Mouse (Mus musculus): ENCODE measurements around the gene Ncaph2. TPM values are rescaled to one million over a fixed set of nuclear protein-coding genes. Genes with fewer than 3 reads are reported as not detected.

The Ncaph2 gene
- polyA plus RNA-seq, 1 experiment from 2014 or later: 100 TPM

- Histone ChIP-seq H3K27me3 (ENCODE audit: control insufficient read depth, insufficient read depth, low read depth, low read length) (no peaks in the 10 kb centered on the region), H3K4me1 (ENCODE audit: control insufficient read depth, low read depth, low read length) (peaks cover 36% of the 10 kb centered on the region), H3K36me3 (ENCODE audit: control insufficient read depth, insufficient read depth) (no peaks in the 10 kb centered on the region), H3K4me2 (ENCODE audit: low read depth, low read length) (peak within 1 kb of the TSS; percentile 93), H3K9me3 (replicated peaks; ENCODE audit: control insufficient read depth, low read length) (no peaks in the 10 kb centered on the region), H3K9ac (ENCODE audit: low read depth, low read length) (peak within 1 kb of the TSS; percentile 96), H3K4me3 (ENCODE audit: low read depth, low read length) (peak within 1 kb of the TSS; percentile 97), H3K27ac (ENCODE audit: low read length) (peak within 1 kb of the TSS; percentile 59)
- under 1% methylated on average over 37 of the region's 37 CpGs for WGBS (ENCODE audit: insufficient replicate concordance)
- peak; percentile 100 for ATAC-seq (ENCODE audit: low read depth)
Observed at GRCm38 (mm10) chr15:89315190-89315731, 40.3 kb upstream of the Ncaph2 start, which contains the start of gene Sbf1. Sbf1 (minus strand) TSS chr15:89315311.

- H3K27me3 ChIP-seq (ENCODE audit: control insufficient read depth, insufficient read depth, low read depth, low read length): no peaks in the 10 kb centered on the region
- H3K9me3 ChIP-seq (replicated peaks; ENCODE audit: control insufficient read depth, low read length): no peaks in the 10 kb centered on the region
- no peak overlapping the region for H3K9ac ChIP-seq (ENCODE audit: low read depth, low read length)
- ATAC-seq (ENCODE audit: low read depth): no peak
- H3K4me1 ChIP-seq (ENCODE audit: control insufficient read depth, low read depth, low read length): peaks cover 36% of the 10 kb centered on the region
- H3K4me3 ChIP-seq (ENCODE audit: low read depth, low read length): no peak overlapping the region
- no peak overlapping the region for H3K4me2 ChIP-seq (ENCODE audit: low read depth, low read length)
- no peaks in the 10 kb centered on the region for H3K36me3 ChIP-seq (ENCODE audit: control insufficient read depth, insufficient read depth)
- H3K27ac ChIP-seq (ENCODE audit: low read length): no peak overlapping the region
- WGBS (ENCODE audit: insufficient replicate concordance): 77% methylated on average over 11 of the region's 11 CpGs
Observed at GRCm38 (mm10) chr15:89316146-89316545, 39.4 kb upstream of the Ncaph2 start.

- Histone ChIP-seq H3K4me2 (ENCODE audit: low read depth, low read length) (no peak overlapping the region), H3K9ac (ENCODE audit: low read depth, low read length) (no peak overlapping the region), H3K27me3 (ENCODE audit: control insufficient read depth, insufficient read depth, low read depth, low read length) (peaks cover 17% of the 10 kb centered on the region), H3K4me3 (ENCODE audit: low read depth, low read length) (no peak overlapping the region), H3K9me3 (replicated peaks; ENCODE audit: control insufficient read depth, low read length) (no peaks in the 10 kb centered on the region), H3K36me3 (ENCODE audit: control insufficient read depth, insufficient read depth) (no peaks in the 10 kb centered on the region), H3K27ac (ENCODE audit: low read length) (no peak overlapping the region), H3K4me1 (ENCODE audit: control insufficient read depth, low read depth, low read length) (peaks cover 15% of the 10 kb centered on the region)
- 18% methylated on average over 8 of the region's 8 CpGs for WGBS (ENCODE audit: insufficient replicate concordance)
- ATAC-seq (ENCODE audit: low read depth): peak; percentile 22; the same call in 1 of the 2 replicates
Observed at GRCm38 (mm10) chr15:89321264-89321663, 34.3 kb upstream of the Ncaph2 start.

GRCm38 (mm10) chr15:89322670-89323522 lies 32.6 kb upstream of the Ncaph2 start, which contains the start of gene Adm2:
Adm2 (plus strand) TSS chr15:89322720.
- Histone ChIP-seq H3K4me1 (ENCODE audit: control insufficient read depth, low read depth, low read length) (peaks cover 15% of the 10 kb centered on the region), H3K9ac (ENCODE audit: low read depth, low read length) (peak within 1 kb of the TSS; percentile 42), H3K4me3 (ENCODE audit: low read depth, low read length) (peak within 1 kb of the TSS; percentile 51), H3K36me3 (ENCODE audit: control insufficient read depth, insufficient read depth) (no peaks in the 10 kb centered on the region), H3K27me3 (ENCODE audit: control insufficient read depth, insufficient read depth, low read depth, low read length) (peaks cover 17% of the 10 kb centered on the region), H3K27ac (ENCODE audit: low read length) (no peak within 1 kb of the TSS), H3K9me3 (replicated peaks; ENCODE audit: control insufficient read depth, low read length) (no peaks in the 10 kb centered on the region), H3K4me2 (ENCODE audit: low read depth, low read length) (peak within 1 kb of the TSS; percentile 57)
- 12% methylated on average over 26 of the region's 26 CpGs for WGBS (ENCODE audit: insufficient replicate concordance)
- peak; percentile 64 for ATAC-seq (ENCODE audit: low read depth)

- Histone ChIP-seq H3K4me3 (ENCODE audit: low read depth, low read length) (peak overlapping the region; percentile 51), H3K27ac (ENCODE audit: low read length) (no peak overlapping the region), H3K36me3 (ENCODE audit: control insufficient read depth, insufficient read depth) (no peaks in the 10 kb centered on the region), H3K9ac (ENCODE audit: low read depth, low read length) (no peak overlapping the region), H3K4me2 (ENCODE audit: low read depth, low read length) (peak overlapping the region; percentile 57), H3K9me3 (replicated peaks; ENCODE audit: control insufficient read depth, low read length) (no peaks in the 10 kb centered on the region), H3K4me1 (ENCODE audit: control insufficient read depth, low read depth, low read length) (peaks cover 15% of the 10 kb centered on the region), H3K27me3 (ENCODE audit: control insufficient read depth, insufficient read depth, low read depth, low read length) (peaks cover 17% of the 10 kb centered on the region)
- 63% methylated on average over 4 of the region's 4 CpGs for WGBS (ENCODE audit: insufficient replicate concordance)
- no peak for ATAC-seq (ENCODE audit: low read depth)
Observed at GRCm38 (mm10) chr15:89323656-89324055, 31.9 kb upstream of the Ncaph2 start.

- Histone ChIP-seq H3K4me1 (ENCODE audit: control insufficient read depth, low read depth, low read length) (peaks cover 7% of the 10 kb centered on the region), H3K27ac (ENCODE audit: low read length) (no peak overlapping the region), H3K36me3 (ENCODE audit: control insufficient read depth, insufficient read depth) (no peaks in the 10 kb centered on the region), H3K9me3 (replicated peaks; ENCODE audit: control insufficient read depth, low read length) (no peaks in the 10 kb centered on the region), H3K27me3 (ENCODE audit: control insufficient read depth, insufficient read depth, low read depth, low read length) (peaks cover 17% of the 10 kb centered on the region), H3K4me3 (ENCODE audit: low read depth, low read length) (no peak overlapping the region), H3K9ac (ENCODE audit: low read depth, low read length) (no peak overlapping the region), H3K4me2 (ENCODE audit: low read depth, low read length) (no peak overlapping the region)
- ATAC-seq (ENCODE audit: low read depth): no peak
- WGBS (ENCODE audit: insufficient replicate concordance): 75% methylated on average over 5 of the region's 5 CpGs
Observed at GRCm38 (mm10) chr15:89326441-89326840, 29.1 kb upstream of the Ncaph2 start.

GRCm38 (mm10) chr15:89334271-89334670 lies 21.2 kb upstream of the Ncaph2 start, which contains the start of gene Miox:
Miox (plus strand) TSS chr15:89334398.
- H3K9ac ChIP-seq (ENCODE audit: low read depth, low read length): no peak within 1 kb of the TSS
- H3K4me3 ChIP-seq (ENCODE audit: low read depth, low read length): no peak within 1 kb of the TSS
- no peaks in the 10 kb centered on the region for H3K36me3 ChIP-seq (ENCODE audit: control insufficient read depth, insufficient read depth)
- no peaks in the 10 kb centered on the region for H3K9me3 ChIP-seq (replicated peaks; ENCODE audit: control insufficient read depth, low read length)
- no peaks in the 10 kb centered on the region for H3K4me1 ChIP-seq (ENCODE audit: control insufficient read depth, low read depth, low read length)
- no peak within 1 kb of the TSS for H3K27ac ChIP-seq (ENCODE audit: low read length)
- WGBS (ENCODE audit: insufficient replicate concordance): 64% methylated on average over 7 of the region's 7 CpGs
- H3K4me2 ChIP-seq (ENCODE audit: low read depth, low read length): no peak within 1 kb of the TSS
- ATAC-seq (ENCODE audit: low read depth): no peak
- no peaks in the 10 kb centered on the region for H3K27me3 ChIP-seq (ENCODE audit: control insufficient read depth, insufficient read depth, low read depth, low read length)

GRCm38 (mm10) chr15:89334774-89335537 lies 20.6 kb upstream of the Ncaph2 start:
- Histone ChIP-seq H3K4me2 (ENCODE audit: low read depth, low read length) (no peak overlapping the region), H3K27ac (ENCODE audit: low read length) (no peak overlapping the region), H3K9ac (ENCODE audit: low read depth, low read length) (no peak overlapping the region), H3K36me3 (ENCODE audit: control insufficient read depth, insufficient read depth) (no peaks in the 10 kb centered on the region), H3K4me3 (ENCODE audit: low read depth, low read length) (no peak overlapping the region), H3K27me3 (ENCODE audit: control insufficient read depth, insufficient read depth, low read depth, low read length) (no peaks in the 10 kb centered on the region), H3K9me3 (replicated peaks; ENCODE audit: control insufficient read depth, low read length) (no peaks in the 10 kb centered on the region), H3K4me1 (ENCODE audit: control insufficient read depth, low read depth, low read length) (no peaks in the 10 kb centered on the region)
- ATAC-seq (ENCODE audit: low read depth): no peak; the same call in 1 of the 2 replicates
- 68% methylated on average over 17 of the region's 17 CpGs for WGBS (ENCODE audit: insufficient replicate concordance)

Measured in liver, embryonic 16.5 days (tissue).